Mouse (Mus musculus) hindbrain, embryonic 11.5 days (tissue): ENCODE measurements around the gene Rps6ka2. TPM values are rescaled to one million over a fixed set of nuclear protein-coding genes. Genes with fewer than 3 reads are reported as not detected.
A peak's percentile ranks its signal among the peaks of the same experiment; 100 is the strongest.
"Not testable (repeated sequence)": the region's sequence is repeated elsewhere in the genome, so short reads cannot be mapped to it uniquely, and the experiment has no call there.

ENCODE experiments used
- ATAC-seq: fragments of 200-750 bp; cut with Nextera tagmentation; 2 replicates; pipeline ENCODE4 v1.8.0; 2017; ENCODE audit warnings: mild to moderate bottlenecking, moderate TSS enrichment, moderate library complexity; ENCODE audit not compliant: low FRiP score
- DNase-seq: peaks from one replicate; pipeline ENCODE4 v3.0.0-alpha.2; 2015; ENCODE audit warnings: low spot score
- H3K27ac ChIP-seq: fragments of 300-500 bp; sonication (generic); 2 replicates; pipeline ENCODE4 v1.5.1; 2014; ENCODE audit warnings: mild to moderate bottlenecking, low read depth, low read length
- H3K27me3 ChIP-seq: fragments of 300-500 bp; sonication (generic); 2 replicates; pipeline ENCODE4 v1.6.1; 2014; ENCODE audit warnings: mild to moderate bottlenecking, low read length, moderate library complexity, mixed read lengths; ENCODE audit not compliant: control insufficient read depth, insufficient read depth
- H3K36me3 ChIP-seq: fragments of 300-500 bp; sonication (generic); 2 replicates; pipeline ENCODE4 v1.6.1; 2014; ENCODE audit warnings: mild to moderate bottlenecking, low read length, moderate library complexity, mixed read lengths; ENCODE audit not compliant: control insufficient read depth, insufficient read depth
- H3K4me1 ChIP-seq: fragments of 300-500 bp; sonication (generic); replicated peaks from 2 replicates; pipeline ENCODE4 v1.6.1; 2014; ENCODE audit warnings: low read length, mixed read lengths; ENCODE audit not compliant: control insufficient read depth, insufficient read depth
- H3K4me2 ChIP-seq: fragments of 300-500 bp; sonication (generic); replicated peaks from 2 replicates; pipeline ENCODE4 v1.6.1; 2014; ENCODE audit warnings: mild to moderate bottlenecking, low read depth, low read length
- H3K4me3 ChIP-seq: fragments of 300-500 bp; sonication (generic); 2 replicates; pipeline ENCODE4 v1.5.1; 2014; ENCODE audit warnings: low read depth, low read length
- H3K9ac ChIP-seq: fragments of 300-500 bp; sonication (generic); 2 replicates; pipeline ENCODE4 v1.6.1; 2014; ENCODE audit warnings: low read depth, low read length
- H3K9me3 ChIP-seq: fragments of 300-500 bp; sonication (generic); 2 replicates; pipeline ENCODE4 v1.6.1; 2016; ENCODE audit warnings: low read length; ENCODE audit not compliant: control insufficient read depth
- WGBS: fragments of 180-500 bp; shearing (Covaris S2); extraction: QIAGEN DNeasy Blood & Tissue Kit; methylation state at CpG from one replicate; pipeline ENCODE4 v1.1.7; 2014; 5-methylcytosine and 5-hydroxymethylcytosine counted together
- polyA plus RNA-seq: library from polyadenylated mRNA; unstranded; fragments of >200 nt; fragmentation: Nextera tagmentation; extraction: Ambion mirVana; gene quantifications from 2 replicates; pipeline ENCODE4 v1.2.1, GENCODE M21; 2014

The Rps6ka2 gene
- polyA plus RNA-seq, result 22.5 and 27.2 TPM in 2 replicates

- H3K4me1 ChIP-seq, result no peaks in the 10 kb centered on the region
- H3K9ac ChIP-seq, result peak within 1 kb of the TSS; percentile 89
- H3K27ac ChIP-seq, result peak within 1 kb of the TSS; percentile 88
- H3K4me2 ChIP-seq, result peak within 1 kb of the TSS; percentile 63
- no peaks in the 10 kb centered on the region for H3K36me3 ChIP-seq
- no peaks in the 10 kb centered on the region for H3K9me3 ChIP-seq
- DNase-seq (peak; percentile 96), ATAC-seq (peak; percentile 100)
- peak within 1 kb of the TSS; percentile 81 for H3K4me3 ChIP-seq
- no peaks in the 10 kb centered on the region for H3K27me3 ChIP-seq
- WGBS, result under 1% methylated on average over 54 of the region's 56 CpGs
Measured at GRCm38 (mm10) chr17:7169627-7170303, at the start of gene Rps6ka2. TSS of gene Rps6ka2 (plus strand) at chr17:7170115.

GRCm38 (mm10) chr17:7120835-7121234 is 49.1 kb upstream of the Rps6ka2 start:
- ATAC-seq, H3K4me2 ChIP-seq: not testable (repeated sequence)

GRCm38 (mm10) chr17:7122554-7122953 is 47.4 kb upstream of the Rps6ka2 start:
- H3K27me3 ChIP-seq, DNase-seq, H3K9ac ChIP-seq, H3K9me3 ChIP-seq, ATAC-seq, H3K4me2 ChIP-seq, H3K4me3 ChIP-seq, H3K4me1 ChIP-seq, H3K36me3 ChIP-seq, H3K27ac ChIP-seq: not testable (repeated sequence)
- WGBS, result 73% methylated on average over 11 of the region's 11 CpGs

More at GRCm38 (mm10) chr17:7120835-7121234, 49.1 kb upstream of the Rps6ka2 start:
- DNase-seq, H3K27me3 ChIP-seq, H3K9me3 ChIP-seq, H3K36me3 ChIP-seq, H3K9ac ChIP-seq, H3K4me1 ChIP-seq, H3K27ac ChIP-seq, H3K4me3 ChIP-seq: not testable (repeated sequence)
- 96% methylated on average over 3 of the region's 3 CpGs for WGBS

GRCm38 (mm10) chr17:7126475-7126874 is 43.4 kb upstream of the Rps6ka2 start:
- not testable (repeated sequence) for DNase-seq, H3K36me3 ChIP-seq, H3K27ac ChIP-seq, H3K9ac ChIP-seq, H3K4me2 ChIP-seq, H3K9me3 ChIP-seq, H3K4me3 ChIP-seq, H3K4me1 ChIP-seq, ATAC-seq, H3K27me3 ChIP-seq
- WGBS, result 83% methylated on average over 7 of the region's 10 CpGs

GRCm38 (mm10) chr17:7134002-7134401 is 35.9 kb upstream of the Rps6ka2 start:
- WGBS, result no CpG with 5 or more reads among the region's 7 CpGs
- not testable (repeated sequence) for H3K4me2 ChIP-seq, H3K9me3 ChIP-seq, H3K9ac ChIP-seq, ATAC-seq, DNase-seq, H3K27me3 ChIP-seq, H3K4me1 ChIP-seq, H3K36me3 ChIP-seq, H3K4me3 ChIP-seq, H3K27ac ChIP-seq

- not testable (repeated sequence) for H3K27me3 ChIP-seq, H3K4me2 ChIP-seq, ATAC-seq, H3K36me3 ChIP-seq, H3K9me3 ChIP-seq, DNase-seq, H3K4me1 ChIP-seq, H3K27ac ChIP-seq, H3K9ac ChIP-seq, H3K4me3 ChIP-seq
- 87% methylated on average over 7 of the region's 8 CpGs for WGBS
Measured at GRCm38 (mm10) chr17:7135277-7135676, 34.6 kb upstream of the Rps6ka2 start.

GRCm38 (mm10) chr17:7138186-7138925 is 31.6 kb upstream of the Rps6ka2 start:
- no peak for ATAC-seq
- H3K9me3 ChIP-seq, result no peaks in the 10 kb centered on the region
- no peak overlapping the region for H3K4me2 ChIP-seq
- H3K9ac ChIP-seq, result no peak overlapping the region
- no peak for DNase-seq
- 79% methylated on average over 21 of the region's 21 CpGs for WGBS
- no peak overlapping the region for H3K27ac ChIP-seq
- H3K4me1 ChIP-seq, result no peaks in the 10 kb centered on the region
- no peaks in the 10 kb centered on the region for H3K27me3 ChIP-seq
- no peaks in the 10 kb centered on the region for H3K36me3 ChIP-seq
- H3K4me3 ChIP-seq, result no peak overlapping the region

- WGBS, result 88% methylated on average over 10 of the region's 10 CpGs
- DNase-seq, result no peak
- no peaks in the 10 kb centered on the region for H3K4me1 ChIP-seq
- H3K4me3 ChIP-seq, result no peak overlapping the region
- no peaks in the 10 kb centered on the region for H3K36me3 ChIP-seq
- no peaks in the 10 kb centered on the region for H3K9me3 ChIP-seq
- no peak overlapping the region for H3K4me2 ChIP-seq
- no peak overlapping the region for H3K9ac ChIP-seq
- no peaks in the 10 kb centered on the region for H3K27me3 ChIP-seq
- H3K27ac ChIP-seq, result no peak overlapping the region
- ATAC-seq, result no peak
Measured at GRCm38 (mm10) chr17:7140399-7141174, 29.3 kb upstream of the Rps6ka2 start.
